Mouse (Mus musculus) olfactory bulb, adult 2 months (tissue): ENCODE data around the gene Hist1h2ag. TPM values are rescaled to one million over a fixed set of nuclear protein-coding genes. Genes with fewer than 3 reads are reported as not detected.

Source experiments
- H3K27ac ChIP-seq: fragments of 200-500 bp; 2 replicates; pipeline ENCODE4 v1.5.1; 2012; ENCODE audit warnings: low read depth, low read length; ENCODE audit not compliant: insufficient read depth
- H3K4me1 ChIP-seq: fragments of 200-500 bp; 2 replicates; pipeline ENCODE4 v1.6.1; 2012; ENCODE audit warnings: low read length; ENCODE audit not compliant: control insufficient read depth, insufficient read depth
- H3K4me3 ChIP-seq: fragments of 200-500 bp; 2 replicates; pipeline ENCODE4 v1.5.1; 2012; ENCODE audit warnings: mild to moderate bottlenecking, low read depth, low read length, moderate library complexity; ENCODE audit not compliant: insufficient read depth
- CTCF ChIP-seq: fragments of 200-500 bp; IDR thresholded peaks from 2 replicates; pipeline ENCODE4 v1.5.1; 2012; ENCODE audit warnings: low read depth, mild to moderate bottlenecking, low read length, moderate library complexity; ENCODE audit not compliant: insufficient read depth
- POLR2A ChIP-seq: fragments of 200-500 bp; IDR thresholded peaks from 2 replicates; pipeline ENCODE4 v1.6.1; 2012; ENCODE audit warnings: mild to moderate bottlenecking, low read depth, low read length, moderate library complexity; ENCODE audit not compliant: insufficient read depth
- WGBS: fragments of 180-500 bp; shearing (Covaris S2); methylation state at CpG from one replicate; pipeline ENCODE4 v1.1.7; 2018; 5-methylcytosine and 5-hydroxymethylcytosine counted together
- polyA plus RNA-seq: library from polyadenylated mRNA; stranded (reverse); fragments of >200 nt; gene quantifications from 2 replicates; pipeline ENCODE4 v1.2.4, GENCODE M21; 2012; ENCODE audit warnings: low replicate concordance; ENCODE audit not compliant: missing spikeins, insufficient read depth, insufficient read length

Gene Hist1h2ag
- polyA plus RNA-seq, 1 experiment: not detected

GRCm38 (mm10) chr13:22030493-22030892 is 12.3 kb downstream of the Hist1h2ag start:
- H3K27ac ChIP-seq: no peak overlapping the region
- TF ChIP-seq POLR2A: no peak
- no peak for TF ChIP-seq CTCF
- WGBS: 4% methylated on average over 4 of the region's 4 CpGs

DNA sequence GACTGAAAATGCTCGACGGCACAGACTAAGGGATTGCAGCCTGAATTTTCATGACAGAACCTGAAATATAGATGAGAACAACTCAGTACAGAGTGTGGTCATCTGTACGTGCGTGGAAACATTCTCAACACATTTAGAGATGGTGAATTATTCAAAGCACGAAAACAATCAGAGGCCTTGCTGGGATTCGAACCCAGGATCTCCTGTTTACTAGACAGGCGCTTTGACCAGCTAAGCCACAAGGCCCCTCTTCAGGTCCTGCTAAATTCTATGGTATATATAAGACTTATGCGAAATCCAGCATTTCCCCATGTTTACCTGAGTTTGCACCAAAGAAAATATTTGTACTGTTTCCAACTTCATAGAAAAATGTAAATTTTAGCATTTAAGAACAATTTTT is 12.8 kb downstream of the Hist1h2ag start:
- TF ChIP-seq POLR2A (no peak), CTCF (no peak)
- WGBS: 42% methylated on average over 8 of the region's 8 CpGs
- H3K4me1 ChIP-seq: peaks cover 4% of the 10 kb centered on the region; the same call in 1 of the 2 replicates

More at GRCm38 (mm10) chr13:22030493-22030892, 12.3 kb downstream of the Hist1h2ag start:
- Histone ChIP-seq H3K4me1 (peaks cover 4% of the 10 kb centered on the region; the same call in 1 of the 2 replicates), H3K4me3 (no peak overlapping the region)

DNA sequence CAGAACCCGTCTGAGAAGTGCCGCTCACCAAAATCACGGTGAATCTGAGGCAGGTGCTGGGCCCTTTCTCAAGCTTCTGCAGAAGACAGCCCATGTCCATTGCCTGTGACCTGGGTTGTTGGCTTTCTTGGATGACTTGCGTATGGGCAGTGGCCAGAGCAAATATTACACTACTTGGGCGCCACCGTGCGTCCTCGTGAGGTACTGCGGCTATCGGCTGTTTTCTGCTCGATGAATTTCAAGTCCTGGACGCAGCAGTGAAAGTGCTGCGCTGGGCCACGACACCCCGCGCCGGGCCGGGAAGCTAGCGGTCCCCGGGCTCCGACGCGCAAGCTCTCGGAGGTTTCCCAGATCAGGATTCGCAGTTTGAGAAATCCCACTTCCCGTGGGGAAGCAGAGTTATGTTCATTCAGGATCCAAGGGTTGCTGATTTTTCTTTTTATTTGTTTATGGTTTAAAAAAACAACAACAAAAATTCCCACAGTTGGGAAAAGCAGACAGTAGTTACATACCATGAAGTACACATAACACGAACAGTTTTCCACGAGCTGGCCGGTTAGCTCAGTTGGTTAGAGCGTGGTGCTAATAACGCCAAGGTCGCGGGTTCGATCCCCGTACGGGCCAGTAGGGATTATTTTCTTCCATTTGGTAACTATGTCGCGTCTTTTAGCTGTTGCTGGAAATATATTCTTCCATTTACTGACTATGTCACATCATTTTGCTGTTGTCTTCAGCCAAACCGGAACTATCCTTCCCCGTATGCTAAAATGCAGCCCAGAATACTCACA is 13.9 kb downstream of the Hist1h2ag start:
- TF ChIP-seq CTCF: peak; percentile 90
- no peak for TF ChIP-seq POLR2A
- WGBS: 1% methylated on average over 40 of the region's 40 CpGs
- Histone ChIP-seq H3K4me1 (peaks cover 4% of the 10 kb centered on the region; the same call in 1 of the 2 replicates), H3K4me3 (peak overlapping the region; percentile 57), H3K27ac (0 out of 2 replicates have a peak overlapping the region, but pooled peaks have one; percentile 17)

More for the DNA sequence above, 12.8 kb downstream of the Hist1h2ag start:
- no peak overlapping the region for H3K27ac ChIP-seq
- H3K4me3 ChIP-seq: no peak overlapping the region

- H3K27ac ChIP-seq: no peak overlapping the region
- TF ChIP-seq POLR2A: no peak
- no peak for TF ChIP-seq CTCF
- peaks cover 4% of the 10 kb centered on the region; the same call in 1 of the 2 replicates for H3K4me1 ChIP-seq
- peak overlapping the region; percentile 29 for H3K4me3 ChIP-seq
- WGBS: 7% methylated on average over 35 of the region's 35 CpGs
Observed at GRCm38 (mm10) chr13:22026058-22027031, 16.4 kb downstream of the Hist1h2ag start.

GRCm38 (mm10) chr13:22022241-22022640 is 20.5 kb downstream of the Hist1h2ag start:
- TF ChIP-seq CTCF: no peak
- TF ChIP-seq POLR2A: no peak
- Histone ChIP-seq H3K27ac (no peak overlapping the region), H3K4me3 (no peak overlapping the region; the same call in 1 of the 2 replicates), H3K4me1 (peaks cover 2% of the 10 kb centered on the region; the same call in 1 of the 2 replicates)
- 2% methylated on average over 9 of the region's 9 CpGs for WGBS

DNA sequence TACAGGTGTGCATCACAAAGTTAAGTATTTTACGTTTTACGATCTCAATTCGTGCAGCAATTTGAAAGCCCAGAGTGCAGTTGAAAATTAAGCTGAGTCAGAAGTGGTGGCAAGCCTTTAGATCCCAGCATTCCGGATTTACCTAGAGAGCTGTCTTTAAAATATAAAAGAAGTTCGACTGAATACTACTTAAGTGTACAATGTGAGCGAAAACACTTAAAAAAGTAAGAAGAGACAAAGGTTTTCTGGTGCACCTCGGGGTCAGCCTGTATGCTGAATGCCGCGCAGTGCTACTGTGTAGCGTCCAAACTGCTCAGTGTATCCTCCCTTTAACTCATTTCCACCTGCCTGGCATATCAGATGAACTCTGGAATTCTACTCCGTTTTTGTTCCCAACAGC is 21.2 kb downstream of the Hist1h2ag start:
- no peak overlapping the region for H3K27ac ChIP-seq
- peaks cover under 1% of the 10 kb centered on the region; the same call in 1 of the 2 replicates for H3K4me1 ChIP-seq
- WGBS: 2% methylated on average over 11 of the region's 11 CpGs
- H3K4me3 ChIP-seq: no peak overlapping the region
- TF ChIP-seq POLR2A (no peak), CTCF (no peak)

GRCm38 (mm10) chr13:22020901-22021339 is 21.8 kb downstream of the Hist1h2ag start:
- no peak overlapping the region for H3K27ac ChIP-seq
- 4% methylated on average over 8 of the region's 8 CpGs for WGBS
- H3K4me3 ChIP-seq: no peak overlapping the region
- no peaks in the 10 kb centered on the region for H3K4me1 ChIP-seq
- TF ChIP-seq POLR2A (no peak), CTCF (no peak)

GRCm38 (mm10) chr13:22019934-22020835 is 22.6 kb downstream of the Hist1h2ag start:
- TF ChIP-seq CTCF: no peak
- no peak for TF ChIP-seq POLR2A
- WGBS: 6% methylated on average over 44 of the region's 44 CpGs
- H3K4me1 ChIP-seq: no peaks in the 10 kb centered on the region
- H3K4me3 ChIP-seq: no peak overlapping the region
- H3K27ac ChIP-seq: no peak overlapping the region
